Mouse (Mus musculus): Measurements from ENCODE around the gene Nr6a1.

DNA sequence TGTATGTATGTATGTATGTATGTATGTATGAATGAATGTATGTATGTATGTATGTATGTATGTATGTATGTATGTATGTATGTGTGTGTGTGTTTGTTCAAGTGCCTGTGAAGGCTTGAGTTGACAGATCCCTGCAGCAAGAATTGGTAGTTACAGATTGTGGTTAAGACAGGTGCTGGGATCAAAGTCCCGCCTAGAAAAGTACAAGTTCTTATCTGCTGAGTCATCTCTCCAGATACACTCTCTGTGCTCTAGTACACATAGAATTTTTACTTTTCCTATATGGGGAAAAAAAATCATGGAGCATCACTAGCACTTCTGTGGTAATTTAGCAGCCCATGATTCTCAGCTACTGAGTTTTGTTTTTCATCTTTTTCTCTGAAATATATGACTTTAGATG, 75.7 kb downstream of the Nr6a1 start:
- no peak for TF ChIP-seq CTCF (IDR thresholded peaks at IDR 0.05; ENCODE audit: low read depth)
- no peak for TF ChIP-seq EP300 (IDR thresholded peaks at IDR 0.05; ENCODE audit: low read depth)
